Mouse (Mus musculus) adrenal gland, adult (tissue): ENCODE results near the gene Fam243.

Source experiments
- DNase-seq, 2 experiments: peaks; one replicate each; pipeline ENCODE4 v3.0.0; 2022 to 2023; ENCODE audit warnings: low spot score in 1 of 2; ENCODE audit not compliant: inconsistent age in 2 of 2

Fam243 gene

GRCm38 (mm10) chr16:92321341-92321740 is at the start of gene Fam243:
Gene Fam243, minus strand, starts transcription at chr16:92321441.
- no peak for DNase-seq

- DNase-seq = peak in 1 of 2 experiments; percentile 55
Measured at GRCm38 (mm10) chr16:92369260-92369659, 48.0 kb upstream of the Fam243 start.

GRCm38 (mm10) chr16:92365477-92365876 is 44.2 kb upstream of the Fam243 start:
- DNase-seq = no peak

GRCm38 (mm10) chr16:92360711-92361110 is 39.5 kb upstream of the Fam243 start:
- no peak for DNase-seq

- no peak for DNase-seq
Measured at GRCm38 (mm10) chr16:92359229-92359628, 38.0 kb upstream of the Fam243 start, which contains the start of gene Kcne1. Gene Kcne1, minus strand, starts transcription at chr16:92359468.

GRCm38 (mm10) chr16:92358734-92359133 is 37.5 kb upstream of the Fam243 start:
- no peak for DNase-seq

- DNase-seq = no peak
Measured at GRCm38 (mm10) chr16:92357566-92357965, 36.3 kb upstream of the Fam243 start.

GRCm38 (mm10) chr16:92357023-92357422 is 35.8 kb upstream of the Fam243 start:
- DNase-seq = no peak

- no peak for DNase-seq
Measured at GRCm38 (mm10) chr16:92355982-92356381, 34.7 kb upstream of the Fam243 start.

- DNase-seq = peak; percentile 32 to 51
Measured at GRCm38 (mm10) chr16:92355366-92355765, 34.1 kb upstream of the Fam243 start.

GRCm38 (mm10) chr16:92353897-92354296 is 32.7 kb upstream of the Fam243 start:
- no peak for DNase-seq

- DNase-seq = no peak
Measured at GRCm38 (mm10) chr16:92353295-92353694, 32.1 kb upstream of the Fam243 start.

- DNase-seq = peak; percentile 92 to 96
Measured at GRCm38 (mm10) chr16:92348941-92349340, 27.7 kb upstream of the Fam243 start.

- DNase-seq = peak; percentile 20 to 54
Measured at GRCm38 (mm10) chr16:92346297-92346916, 25.2 kb upstream of the Fam243 start.

GRCm38 (mm10) chr16:92345177-92345576 is 23.9 kb upstream of the Fam243 start:
- DNase-seq = peak; percentile 76 to 86

GRCm38 (mm10) chr16:92340612-92341511 is 19.6 kb upstream of the Fam243 start:
- DNase-seq = peak; percentile 72 to 90

- peak; percentile 80 to 91 for DNase-seq
Measured at GRCm38 (mm10) chr16:92336280-92336679, 15.0 kb upstream of the Fam243 start.

- no peak for DNase-seq
Measured at GRCm38 (mm10) chr16:92334600-92334999, 13.4 kb upstream of the Fam243 start.

GRCm38 (mm10) chr16:92330966-92331365 is 9.7 kb upstream of the Fam243 start:
- peak in 1 of 2 experiments; percentile 20 for DNase-seq

GRCm38 (mm10) chr16:92327911-92328310 is 6.7 kb upstream of the Fam243 start:
- no peak for DNase-seq

GRCm38 (mm10) chr16:92325062-92325406 is 3.8 kb upstream of the Fam243 start:
- no peak for DNase-seq
